Mouse (Mus musculus) limb, embryonic 14.5 days (tissue): Measurements from ENCODE around the gene 1700123L14Rik. TPM values are rescaled to one million over a fixed set of nuclear protein-coding genes. Genes with fewer than 3 reads are reported as not detected.
"Not testable (repeated sequence)": the region's sequence is repeated elsewhere in the genome, so short reads cannot be mapped to it uniquely, and the experiment has no call there.

Experiments used
- ATAC-seq: fragments of 200-750 bp; cut with Nextera tagmentation; 2 replicates; pipeline ENCODE4 v1.8.0; 2017; ENCODE audit warnings: low read depth, moderate number of reproducible peaks, moderate TSS enrichment; ENCODE audit not compliant: low FRiP score
- DNase-seq: peaks from one replicate; pipeline ENCODE4 v3.0.0-alpha.2; 2015; ENCODE audit warnings: low spot score
- H3K27ac ChIP-seq: fragments of 300-500 bp; sonication (generic); replicated peaks from 2 replicates; pipeline ENCODE4 v1.5.1; 2014; ENCODE audit warnings: low read depth, mild to moderate bottlenecking, low read length, moderate library complexity, mixed read lengths
- H3K27me3 ChIP-seq: fragments of 300-500 bp; sonication (generic); 2 replicates; pipeline ENCODE4 v1.6.1; 2014; ENCODE audit warnings: low read length, mixed read lengths; ENCODE audit not compliant: control insufficient read depth, insufficient read depth
- H3K36me3 ChIP-seq: fragments of 300-500 bp; sonication (generic); 2 replicates; pipeline ENCODE4 v1.6.1; 2014; ENCODE audit warnings: mild to moderate bottlenecking, low read length, moderate library complexity, mixed read lengths; ENCODE audit not compliant: control insufficient read depth, insufficient read depth
- H3K4me1 ChIP-seq: fragments of 300-500 bp; sonication (generic); 2 replicates; pipeline ENCODE4 v1.6.1; 2014; ENCODE audit warnings: antibody characterized with exemption, low read length, mixed read lengths; ENCODE audit not compliant: control insufficient read depth, insufficient read depth
- H3K4me2 ChIP-seq: fragments of 300-500 bp; sonication (generic); replicated peaks from 2 replicates; pipeline ENCODE4 v1.6.1; 2014; ENCODE audit warnings: low read depth, mild to moderate bottlenecking, low read length, moderate library complexity; ENCODE audit not compliant: severe bottlenecking
- H3K4me3 ChIP-seq: fragments of 300-500 bp; sonication (generic); replicated peaks from 2 replicates; pipeline ENCODE4 v1.5.1; 2014; ENCODE audit warnings: low read length
- H3K9ac ChIP-seq: fragments of 300-500 bp; sonication (generic); 2 replicates; pipeline ENCODE4 v1.6.1; 2014; ENCODE audit warnings: mild to moderate bottlenecking, low read depth, low read length, moderate library complexity; ENCODE audit not compliant: severe bottlenecking
- H3K9me3 ChIP-seq: fragments of 300-500 bp; sonication (generic); 2 replicates; pipeline ENCODE4 v1.6.1; 2016; ENCODE audit warnings: low read length; ENCODE audit not compliant: control insufficient read depth
- POLR2A ChIP-seq: fragments of 200-500 bp; IDR thresholded peaks from 2 replicates; pipeline ENCODE4 v1.8.0; 2012; ENCODE audit warnings: inconsistent platforms, mild to moderate bottlenecking, moderate library complexity, borderline replicate concordance; ENCODE audit not compliant: insufficient read depth, insufficient read length; ENCODE audit errors: extremely low read depth
- WGBS: fragments of 180-500 bp; shearing (Covaris S2); extraction: QIAGEN DNeasy Blood & Tissue Kit; methylation state at CpG from one replicate; pipeline ENCODE4 v1.1.7; 2014; 5-methylcytosine and 5-hydroxymethylcytosine counted together
- polyA plus RNA-seq, 2 experiments: library from polyadenylated mRNA; depleted of rRNA in 1 of 2; stranded (reverse) in 1 of 2; unstranded in 1 of 2; fragments of >200 nt; fragmentation: Nextera tagmentation in 1 of 2; extraction: Ambion mirVana in 1 of 2; gene quantifications; 2 replicates each; pipeline versions ENCODE4 v1.2.1 to v1.2.3; 2012 to 2014

1700123L14Rik gene
- not detected in 2 replicates for polyA plus RNA-seq (2012; rRNA removed)
- 0.15 TPM in 1 of 2 replicates, not detected in the other for polyA plus RNA-seq (2014; fragmentation: Nextera tagmentation; extraction: Ambion mirVana)

- no peaks in the 10 kb centered on the region for H3K27me3 ChIP-seq
- no peak for DNase-seq
- ATAC-seq, result no peak
- 82% methylated on average over 18 of the region's 18 CpGs for WGBS
- H3K4me1 ChIP-seq, result no peaks in the 10 kb centered on the region
- H3K27ac ChIP-seq, result no peak within 1 kb of the TSS
- H3K9me3 ChIP-seq, result no peaks in the 10 kb centered on the region
- H3K36me3 ChIP-seq, result no peaks in the 10 kb centered on the region
- no peak within 1 kb of the TSS for H3K4me2 ChIP-seq
- H3K4me3 ChIP-seq, result no peak within 1 kb of the TSS
- TF ChIP-seq POLR2A, result no peak
- H3K9ac ChIP-seq, result no peak within 1 kb of the TSS
Observed at GRCm38 (mm10) chr6:96165818-96166379, at the start of gene 1700123L14Rik. TSS of gene 1700123L14Rik (minus strand) at chr6:96166243.

GRCm38 (mm10) chr6:96205395-96205794, 39.4 kb upstream of the 1700123L14Rik start:
- 95% methylated on average over 2 of the region's 2 CpGs for WGBS
- Histone ChIP-seq H3K9me3 (no peaks in the 10 kb centered on the region), H3K27ac (no peak overlapping the region), H3K36me3 (no peaks in the 10 kb centered on the region), H3K27me3 (no peaks in the 10 kb centered on the region), H3K4me3 (no peak overlapping the region), H3K4me2 (no peak overlapping the region), H3K9ac (no peak overlapping the region), H3K4me1 (no peaks in the 10 kb centered on the region)
- TF ChIP-seq POLR2A, result no peak
- DNase-seq, result no peak
- ATAC-seq, result no peak

GRCm38 (mm10) chr6:96198991-96199390, 32.9 kb upstream of the 1700123L14Rik start:
- not testable (repeated sequence) for H3K9ac ChIP-seq, H3K4me1 ChIP-seq, DNase-seq, H3K9me3 ChIP-seq, H3K27me3 ChIP-seq, ATAC-seq, H3K4me2 ChIP-seq, H3K4me3 ChIP-seq, H3K27ac ChIP-seq, H3K36me3 ChIP-seq
- 89% methylated on average over 2 of the region's 2 CpGs for WGBS

GRCm38 (mm10) chr6:96186517-96186916, 20.5 kb upstream of the 1700123L14Rik start:
- 72% methylated on average over 2 of the region's 2 CpGs for WGBS
- H3K27me3 ChIP-seq, result no peaks in the 10 kb centered on the region
- DNase-seq (no peak), ATAC-seq (no peak)
- no peaks in the 10 kb centered on the region for H3K36me3 ChIP-seq
- H3K9me3 ChIP-seq, result no peaks in the 10 kb centered on the region
- no peak overlapping the region for H3K9ac ChIP-seq
- H3K27ac ChIP-seq, result no peak overlapping the region
- H3K4me3 ChIP-seq, result no peak overlapping the region
- no peak for TF ChIP-seq POLR2A
- H3K4me1 ChIP-seq, result no peaks in the 10 kb centered on the region
- no peak overlapping the region for H3K4me2 ChIP-seq

- no peak for TF ChIP-seq POLR2A
- H3K27me3 ChIP-seq, result no peaks in the 10 kb centered on the region
- H3K4me1 ChIP-seq, result no peaks in the 10 kb centered on the region
- no peak overlapping the region for H3K4me2 ChIP-seq
- no peaks in the 10 kb centered on the region for H3K36me3 ChIP-seq
- H3K4me3 ChIP-seq, result no peak overlapping the region
- ATAC-seq, result no peak
- WGBS, result 67% methylated on average over 4 of the region's 4 CpGs
- H3K9ac ChIP-seq, result no peak overlapping the region
- no peak overlapping the region for H3K27ac ChIP-seq
- H3K9me3 ChIP-seq, result no peaks in the 10 kb centered on the region
- DNase-seq, result no peak
Observed at GRCm38 (mm10) chr6:96183392-96183791, 17.3 kb upstream of the 1700123L14Rik start.

- no peak overlapping the region for H3K4me3 ChIP-seq
Observed at GRCm38 (mm10) chr6:96178530-96178929, 12.5 kb upstream of the 1700123L14Rik start.

More at GRCm38 (mm10) chr6:96178530-96178929, 12.5 kb upstream of the 1700123L14Rik start:
- no peaks in the 10 kb centered on the region for H3K27me3 ChIP-seq
- H3K9me3 ChIP-seq, result no peaks in the 10 kb centered on the region
- H3K27ac ChIP-seq, result no peak overlapping the region
- H3K4me1 ChIP-seq, result no peaks in the 10 kb centered on the region
- H3K9ac ChIP-seq, result no peak overlapping the region
- ATAC-seq (no peak), DNase-seq (no peak)
- H3K4me2 ChIP-seq, result no peak overlapping the region
- no peaks in the 10 kb centered on the region for H3K36me3 ChIP-seq
- no peak for TF ChIP-seq POLR2A
